Comparison of ENCODE assay signal across 8 mouse cellular contexts in the genomic region with DNA sequence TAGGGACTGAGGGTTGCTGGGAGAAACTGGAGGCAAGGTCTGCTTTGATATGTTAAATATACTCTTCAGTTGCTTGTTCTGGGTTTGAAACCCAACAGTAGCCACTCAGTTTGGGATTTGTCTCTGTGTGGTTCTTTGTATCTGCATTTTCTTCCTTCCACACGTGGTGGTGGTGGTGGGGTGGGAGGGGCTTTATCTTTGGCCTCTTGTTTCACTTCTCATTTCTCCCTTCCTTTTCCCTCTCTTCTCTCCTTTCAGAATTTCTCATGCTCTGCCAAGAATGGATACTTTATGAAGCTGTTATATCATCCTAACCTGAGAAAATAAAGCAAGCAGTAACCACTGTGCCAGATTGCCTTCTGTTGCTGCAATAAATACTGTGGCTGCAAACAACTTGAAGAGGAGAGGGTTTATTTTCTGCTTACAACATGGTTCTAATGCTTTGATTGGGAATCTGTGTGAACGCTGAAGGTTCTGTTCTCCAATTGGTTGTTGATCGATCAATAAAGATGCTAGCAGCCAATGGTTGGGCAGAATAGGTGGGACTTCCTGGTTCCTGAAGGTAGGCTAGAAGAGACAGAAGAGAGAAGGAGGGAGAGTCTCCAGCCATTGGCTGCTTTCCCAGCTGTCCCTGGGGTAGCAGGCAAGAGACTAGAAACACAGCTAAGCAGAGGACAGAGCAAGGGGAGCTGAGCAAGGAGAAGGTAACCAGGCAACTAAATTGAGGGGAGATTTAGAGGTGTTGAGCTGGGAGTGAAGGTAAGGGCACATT.
DNase-seq lines count a peak whose midpoint lies in the region; ATAC-seq and TF ChIP-seq lines count a peak whose summit lies in the region.

No protein-coding gene starts in this region.

- no peaks in the 10 kb centered on the region for H3K9me3 ChIP-seq in heart, embryonic 16.5 days (replicated peaks; ENCODE audit: control insufficient read depth, low read length)

- no peak overlapping the region for H3K9ac ChIP-seq in heart, embryonic 16.5 days (ENCODE audit: low read length)

- H3K4me1 ChIP-seq in bone marrow, adult 2 months (ENCODE audit: control insufficient read depth, insufficient read depth, low read length), result no peaks in the 10 kb centered on the region; the same call in 1 of the 2 replicates
- no peaks in the 10 kb centered on the region for H3K4me1 ChIP-seq in heart, embryonic 16.5 days (ENCODE audit: control insufficient read depth, insufficient read depth, low read length)
- H3K4me1 ChIP-seq in lung, adult 2 months (ENCODE audit: control insufficient read depth, insufficient read depth, low read length), result peaks cover 10% of the 10 kb centered on the region

- H3K4me2 ChIP-seq in heart, embryonic 16.5 days (ENCODE audit: low read depth, low read length), result peak overlapping the region; percentile 34

- 9% methylated on average over 3 of the region's 3 CpGs for WGBS in bone marrow, adult 2 months
- WGBS in heart, embryonic 16.5 days, result 62% methylated on average over 3 of the region's 3 CpGs
- 58% methylated on average over 3 of the region's 3 CpGs for WGBS in lung, adult 2 months

- H3K4me3 ChIP-seq in bone marrow, adult 2 months (replicated peaks; ENCODE audit: control insufficient read depth, low read depth, low read length), result peak overlapping the region; percentile 71
- H3K4me3 ChIP-seq in heart, embryonic 16.5 days (ENCODE audit: low read length), result peak overlapping the region; percentile 20; the same call in 1 of the 2 replicates
- H3K4me3 ChIP-seq in lung, adult 2 months (replicated peaks; ENCODE audit: extremely low read depth, low read depth, low read length), result peak overlapping the region; percentile 4

- DNase-seq in gastrocnemius, adult 18-20 months (ENCODE audit: low spot score), result peak; percentile 44
- no peak for DNase-seq in gastrocnemius, postnatal 36 days
- DNase-seq in A20 (ENCODE audit: low read depth, low spot score), result peak; percentile 94
- peak; percentile 16 for DNase-seq in lung, adult 2 months
- DNase-seq in spleen, postnatal 14 days (ENCODE audit: low spot score in 2 of 2), result peak; percentile 20 to 30
- no peak for DNase-seq in urinary bladder, postnatal 25 days (ENCODE audit: low spot score)

- intact Hi-C loops in gastrocnemius, postnatal 36 days (cut with DNase I), result no loop called here

- H3K27ac ChIP-seq in bone marrow, adult 2 months (ENCODE audit: control insufficient read depth, insufficient read depth, low read depth, low read length, poor library complexity), result peak overlapping the region; percentile 58
- H3K27ac ChIP-seq in heart, embryonic 16.5 days (ENCODE audit: low read length), result peak overlapping the region; percentile 29; the same call in 1 of the 2 replicates

- H3K27me3 ChIP-seq in heart, embryonic 16.5 days (ENCODE audit: control insufficient read depth, insufficient read depth, low read length), result no peaks in the 10 kb centered on the region

- no peak for TF ChIP-seq POLR2A in bone marrow, adult 2 months (IDR thresholded peaks at IDR 0.05; ENCODE audit: borderline replicate concordance, control insufficient read depth, low read depth, low read length)
- TF ChIP-seq POLR2A in lung, adult 2 months (IDR thresholded peaks at IDR 0.05; ENCODE audit: borderline replicate concordance, extremely low read depth, low read depth, low read length), result peak; percentile 26; the same call in 1 of the 2 replicates

- TF ChIP-seq CTCF in bone marrow, adult 2 months (IDR thresholded peaks at IDR 0.05; ENCODE audit: control insufficient read depth, insufficient read depth, low read length), result no peak
- TF ChIP-seq CTCF in lung, adult 2 months (IDR thresholded peaks at IDR 0.05; ENCODE audit: insufficient read depth, low read length), result no peak

- ATAC-seq in heart, embryonic 16.5 days (replicated peaks; ENCODE audit: extremely low read depth, insufficient read depth, low FRiP score), result no peak

- H3K36me3 ChIP-seq in heart, embryonic 16.5 days (ENCODE audit: control insufficient read depth, insufficient read depth), result no peaks in the 10 kb centered on the region

Comparison
In these comparisons a context has a peak if more than half of its experiments do, and no peak if none do; other contexts are left out.
1. DNase-seq: peak in gastrocnemius, adult 18-20 months (single experiment), A20 (single experiment), lung, adult 2 months (single experiment) and spleen, postnatal 14 days (2 of 2); none in gastrocnemius, postnatal 36 days (0 of 2) and urinary bladder, postnatal 25 days (single experiment).
2. H3K4me3 ChIP-seq: peak in every context shown above with its lines; median percentile 71 in bone marrow, adult 2 months; 20 in heart, embryonic 16.5 days; 4 in lung, adult 2 months.